Mouse (Mus musculus): ENCODE data around the gene Ckap2l.

DNA sequence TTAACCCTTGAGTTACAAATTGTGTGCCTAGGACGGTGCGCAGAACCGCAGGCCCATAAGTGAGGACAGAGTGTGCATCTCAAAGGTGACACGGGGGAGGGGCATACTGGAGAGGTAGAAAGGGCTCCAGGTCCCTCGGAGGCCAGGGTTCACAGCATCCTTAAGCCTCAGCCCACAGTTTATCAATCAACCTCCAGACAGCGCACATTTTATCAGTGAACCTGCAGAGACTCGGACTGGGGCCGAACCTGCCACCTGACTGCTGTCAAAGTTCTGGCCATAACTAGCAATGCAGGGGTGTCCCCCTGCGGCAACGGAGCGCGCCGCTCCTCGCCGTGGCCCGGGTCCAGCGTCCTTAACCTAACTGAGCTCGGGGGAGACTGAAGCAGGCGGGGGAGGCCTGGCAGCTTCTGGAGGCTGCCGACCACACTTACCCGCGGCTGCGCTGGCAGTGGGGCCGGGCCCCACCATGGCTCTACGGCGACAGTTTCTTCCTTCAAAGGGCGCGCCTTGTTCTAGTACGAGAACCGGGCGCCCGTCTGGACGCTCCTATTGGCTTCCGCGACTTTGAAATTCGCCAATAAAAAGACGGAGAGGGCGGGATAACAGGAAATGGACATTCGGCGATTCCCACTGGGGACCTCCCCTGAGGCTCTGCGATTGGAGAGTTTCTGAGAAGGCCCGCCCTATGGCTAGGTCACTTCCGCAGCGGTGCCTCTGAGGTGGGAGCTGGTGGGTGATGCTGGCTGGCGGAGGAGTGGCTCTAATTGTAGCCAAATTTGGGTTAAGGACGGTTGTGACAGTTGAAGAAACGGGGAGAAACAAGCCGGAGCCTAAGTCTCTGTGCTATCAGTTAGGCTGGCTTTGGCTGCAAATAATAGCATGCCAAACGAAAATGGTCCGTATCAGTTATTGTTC lies at the start of gene Ckap2l:
- TF ChIP-seq CTCF (IDR thresholded peaks at IDR 0.05; ENCODE audit: borderline replicate concordance, extremely low read depth, insufficient read depth, insufficient read length) (no peak), POLR2A (IDR thresholded peaks at IDR 0.05; ENCODE audit: borderline replicate concordance, extremely low read depth, insufficient read depth, insufficient read length, poor library complexity, severe bottlenecking) (peak; percentile 67; the same call in 1 of the 2 replicates)

Data from brain, embryonic 14.5 days (tissue).